Mouse (Mus musculus): ENCODE results near the gene Casc4.

DNA sequence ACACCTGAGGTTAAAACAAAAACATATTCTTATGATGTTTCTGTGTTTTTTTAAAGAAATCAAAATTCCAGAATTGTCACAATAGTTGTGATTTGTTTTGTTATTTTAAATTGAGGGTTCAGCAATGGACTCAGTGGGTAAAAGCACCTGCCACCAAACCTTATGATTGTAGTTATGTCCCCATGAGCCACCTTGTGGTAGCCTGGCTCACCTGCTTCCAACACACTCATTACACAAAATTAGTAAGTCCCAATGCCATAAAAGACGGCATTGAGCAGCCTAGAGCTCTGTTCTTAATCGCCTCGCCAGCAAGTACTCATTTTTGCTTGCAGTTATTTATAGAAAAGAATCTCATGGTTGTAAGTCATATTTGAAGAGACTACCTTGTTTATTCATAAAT lies 43.2 kb downstream of the Casc4 start:
- TF ChIP-seq CTCF (IDR thresholded peaks at IDR 0.05; ENCODE audit: insufficient read depth, low read length) (no peak), POLR2A (IDR thresholded peaks at IDR 0.05; ENCODE audit: borderline replicate concordance, extremely low read depth, low read depth, low read length) (no peak)

Measured in lung, adult 2 months (tissue).